Mouse (Mus musculus) testis, adult 2 months (tissue): ENCODE results near the gene Gm20388. TPM values are rescaled to one million over a fixed set of nuclear protein-coding genes. Genes with fewer than 3 reads are reported as not detected.

ENCODE experiments used
- H3K27ac ChIP-seq: fragments of 200-500 bp; 2 replicates; pipeline ENCODE4 v1.5.1; 2012; ENCODE audit warnings: low read depth, low read length; ENCODE audit not compliant: control insufficient read depth, insufficient read depth
- H3K27me3 ChIP-seq: fragments of 200-500 bp; 2 replicates; pipeline ENCODE4 v1.6.1; 2012; ENCODE audit warnings: mild to moderate bottlenecking, low read length, moderate library complexity; ENCODE audit not compliant: control insufficient read depth, insufficient read depth
- H3K36me3 ChIP-seq: fragments of 200-500 bp; 2 replicates; pipeline ENCODE4 v1.6.1; 2012; ENCODE audit warnings: mild to moderate bottlenecking, low read length; ENCODE audit not compliant: control insufficient read depth, insufficient read depth
- H3K4me1 ChIP-seq: fragments of 200-500 bp; 2 replicates; pipeline ENCODE4 v1.6.1; 2012; ENCODE audit warnings: low read length; ENCODE audit not compliant: control insufficient read depth, insufficient read depth
- H3K4me3 ChIP-seq: fragments of 200-500 bp; 2 replicates; pipeline ENCODE4 v1.5.1; 2012; ENCODE audit warnings: low read depth, mild to moderate bottlenecking, low read length, moderate library complexity, mixed read lengths; ENCODE audit not compliant: control insufficient read depth
- CTCF ChIP-seq: fragments of 200-500 bp; IDR thresholded peaks from 2 replicates; pipeline ENCODE4 v1.5.1; 2012; ENCODE audit warnings: low read depth, mild to moderate bottlenecking, inconsistent platforms, low read length, moderate library complexity; ENCODE audit not compliant: control insufficient read depth, insufficient read depth, insufficient replicate concordance
- POLR2A ChIP-seq: fragments of 200-500 bp; IDR thresholded peaks from 2 replicates; pipeline ENCODE4 v1.6.1; 2012; ENCODE audit warnings: low read depth, mild to moderate bottlenecking, inconsistent platforms, low read length, moderate library complexity; ENCODE audit not compliant: control insufficient read depth
- polyA plus RNA-seq: library from polyadenylated mRNA; depleted of rRNA; stranded (reverse); fragments of >200 nt; gene quantifications from 2 replicates; pipeline ENCODE4 v1.2.3, GENCODE M21; 2012

The Gm20388 gene
- polyA plus RNA-seq, 1 experiment = 5.6 TPM

- TF ChIP-seq CTCF = no peak
- TF ChIP-seq POLR2A = no peak
These were observed 2269.5 kb downstream of the Gm20388 start for GRCm38 (mm10) chr8:122180116-122180515.

GRCm38 (mm10) chr8:122181414-122181813 is 2270.8 kb downstream of the Gm20388 start:
- TF ChIP-seq POLR2A (no peak), CTCF (no peak)
- Histone ChIP-seq H3K27me3 (no peaks in the 10 kb centered on the region), H3K27ac (no peak overlapping the region), H3K4me3 (no peak overlapping the region), H3K36me3 (no peaks in the 10 kb centered on the region), H3K4me1 (peaks cover 3% of the 10 kb centered on the region; the same call in 1 of the 2 replicates)

More at GRCm38 (mm10) chr8:122180116-122180515, 2269.5 kb downstream of the Gm20388 start:
- Histone ChIP-seq H3K36me3 (no peaks in the 10 kb centered on the region), H3K4me3 (no peak overlapping the region), H3K27me3 (no peaks in the 10 kb centered on the region), H3K27ac (no peak overlapping the region), H3K4me1 (peaks cover 3% of the 10 kb centered on the region; the same call in 1 of the 2 replicates)

GRCm38 (mm10) chr8:122181991-122182390 is 2271.3 kb downstream of the Gm20388 start:
- TF ChIP-seq CTCF (no peak), POLR2A (no peak)
- Histone ChIP-seq H3K27ac (no peak overlapping the region), H3K36me3 (no peaks in the 10 kb centered on the region), H3K4me3 (no peak overlapping the region), H3K27me3 (no peaks in the 10 kb centered on the region), H3K4me1 (peaks cover 3% of the 10 kb centered on the region; the same call in 1 of the 2 replicates)

GRCm38 (mm10) chr8:122186363-122186974 is 2275.8 kb downstream of the Gm20388 start:
- no peaks in the 10 kb centered on the region for H3K36me3 ChIP-seq
- H3K27me3 ChIP-seq = no peaks in the 10 kb centered on the region
- TF ChIP-seq POLR2A = no peak
- no peak for TF ChIP-seq CTCF
- H3K4me3 ChIP-seq = no peak overlapping the region
- H3K27ac ChIP-seq = no peak overlapping the region
- no peaks in the 10 kb centered on the region for H3K4me1 ChIP-seq

- Histone ChIP-seq H3K36me3 (no peaks in the 10 kb centered on the region), H3K4me3 (no peak overlapping the region), H3K4me1 (no peaks in the 10 kb centered on the region), H3K27me3 (no peaks in the 10 kb centered on the region), H3K27ac (no peak overlapping the region)
- TF ChIP-seq CTCF (no peak), POLR2A (no peak)
These were observed 2276.6 kb downstream of the Gm20388 start for GRCm38 (mm10) chr8:122187271-122187670.

- Histone ChIP-seq H3K4me1 (no peaks in the 10 kb centered on the region), H3K36me3 (no peaks in the 10 kb centered on the region), H3K4me3 (no peak overlapping the region), H3K27me3 (no peaks in the 10 kb centered on the region), H3K27ac (no peak overlapping the region)
- TF ChIP-seq CTCF = no peak
- TF ChIP-seq POLR2A = no peak
These were observed 2279.9 kb downstream of the Gm20388 start for GRCm38 (mm10) chr8:122190349-122191053.

- H3K27ac ChIP-seq = no peak overlapping the region
- H3K4me3 ChIP-seq = no peak overlapping the region
- no peaks in the 10 kb centered on the region for H3K4me1 ChIP-seq
- TF ChIP-seq POLR2A (no peak), CTCF (no peak)
- H3K36me3 ChIP-seq = no peaks in the 10 kb centered on the region
- H3K27me3 ChIP-seq = no peaks in the 10 kb centered on the region
These were observed 2280.4 kb downstream of the Gm20388 start for GRCm38 (mm10) chr8:122191054-122191376.

- Histone ChIP-seq H3K4me3 (no peak overlapping the region), H3K4me1 (no peaks in the 10 kb centered on the region), H3K27ac (no peak overlapping the region), H3K27me3 (no peaks in the 10 kb centered on the region), H3K36me3 (no peaks in the 10 kb centered on the region)
- TF ChIP-seq CTCF (no peak), POLR2A (no peak)
These were observed 2282.1 kb downstream of the Gm20388 start for GRCm38 (mm10) chr8:122192771-122193170.
